Mouse (Mus musculus): ENCODE results near the gene Mroh3. TPM values are rescaled to one million over a fixed set of nuclear protein-coding genes. Genes with fewer than 3 reads are reported as not detected.

The Mroh3 gene
- polyA plus RNA-seq, 1 experiment from 2014 or later, result not detected

DNA sequence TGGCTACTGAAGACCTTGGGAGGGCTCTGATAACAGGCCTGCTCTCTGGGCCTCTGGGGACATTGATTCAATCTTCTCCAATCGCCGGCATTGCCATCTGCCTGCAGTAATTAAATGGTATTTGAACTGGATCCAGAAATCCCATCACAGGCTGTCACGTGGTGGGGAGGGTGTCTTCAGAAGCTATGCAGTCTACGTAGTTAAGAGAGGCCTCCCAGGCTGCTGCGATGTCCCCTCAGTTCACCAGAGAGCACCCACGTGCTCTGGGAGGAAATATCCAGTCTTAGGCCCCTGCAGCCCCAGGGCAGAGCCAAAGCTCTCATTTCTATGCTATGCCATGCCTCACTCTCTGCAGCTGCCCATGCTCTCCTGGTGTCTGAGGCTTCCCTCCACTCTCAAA lies 70.3 kb downstream of the Mroh3 start:
- no peak overlapping the region for H3K27ac ChIP-seq
- peak; percentile 48 for ATAC-seq (ENCODE audit: low FRiP score, low read depth)
- peak overlapping the region; percentile 29; the same call in 1 of the 2 replicates for H3K9ac ChIP-seq
- WGBS, result 30% methylated on average over 6 of the region's 6 CpGs
- H3K4me1 ChIP-seq, result peaks cover 73% of the 10 kb centered on the region
- H3K4me2 ChIP-seq (replicated peaks), result peak overlapping the region; percentile 15
- H3K9me3 ChIP-seq, result no peaks in the 10 kb centered on the region
- no peaks in the 10 kb centered on the region for H3K27me3 ChIP-seq (replicated peaks)
- no peak overlapping the region for H3K4me3 ChIP-seq
- peaks cover 21% of the 10 kb centered on the region for H3K36me3 ChIP-seq

DNA sequence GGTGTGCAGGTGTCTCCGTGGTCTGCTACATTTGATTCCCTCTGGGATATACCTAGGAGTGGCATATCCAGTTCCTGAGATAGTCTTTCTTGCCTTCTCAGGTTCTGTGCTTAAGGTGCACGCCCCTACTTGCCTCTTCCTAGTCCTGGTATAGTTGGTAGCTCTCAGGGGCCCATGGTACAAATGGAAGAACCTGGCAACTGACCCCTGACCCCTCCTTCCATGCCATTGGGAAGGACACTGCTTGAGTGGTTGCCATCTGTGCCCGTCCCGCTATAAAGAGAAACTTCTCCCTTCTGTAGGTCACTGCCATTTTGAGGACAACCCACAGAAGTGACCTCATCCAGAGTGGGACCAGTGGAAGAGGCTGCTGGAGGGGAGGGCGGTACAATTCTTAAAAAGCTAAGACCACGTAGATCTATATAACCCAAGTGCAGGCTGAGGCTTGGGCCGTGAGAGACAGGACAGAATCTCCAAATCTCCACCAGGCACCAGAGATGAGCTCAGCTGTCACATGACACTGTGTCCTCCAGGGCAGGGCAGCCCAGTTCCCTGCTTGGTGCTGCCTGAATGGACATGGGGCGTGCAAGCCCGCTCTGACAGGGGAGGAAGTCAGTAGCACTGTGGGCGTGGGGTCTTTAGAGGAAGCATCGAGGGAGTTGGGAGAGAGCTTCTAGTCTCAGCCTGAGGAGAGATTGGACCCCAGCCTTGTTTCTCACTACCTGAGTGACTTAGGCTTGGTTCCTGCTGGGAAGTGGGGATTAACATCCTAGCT lies 71.3 kb downstream of the Mroh3 start:
- H3K4me2 ChIP-seq (replicated peaks), result 0 out of 2 replicates have a peak overlapping the region, but pooled peaks have one; percentile 7
- WGBS, result 93% methylated on average over 11 of the region's 11 CpGs
- no peaks in the 10 kb centered on the region for H3K27me3 ChIP-seq (replicated peaks)
- no peak overlapping the region for H3K9ac ChIP-seq
- no peak overlapping the region for H3K27ac ChIP-seq
- ATAC-seq (ENCODE audit: low FRiP score, low read depth), result no peak
- peaks cover 83% of the 10 kb centered on the region for H3K4me1 ChIP-seq
- no peaks in the 10 kb centered on the region for H3K9me3 ChIP-seq
- H3K36me3 ChIP-seq, result peaks cover 12% of the 10 kb centered on the region
- H3K4me3 ChIP-seq, result no peak overlapping the region

DNA sequence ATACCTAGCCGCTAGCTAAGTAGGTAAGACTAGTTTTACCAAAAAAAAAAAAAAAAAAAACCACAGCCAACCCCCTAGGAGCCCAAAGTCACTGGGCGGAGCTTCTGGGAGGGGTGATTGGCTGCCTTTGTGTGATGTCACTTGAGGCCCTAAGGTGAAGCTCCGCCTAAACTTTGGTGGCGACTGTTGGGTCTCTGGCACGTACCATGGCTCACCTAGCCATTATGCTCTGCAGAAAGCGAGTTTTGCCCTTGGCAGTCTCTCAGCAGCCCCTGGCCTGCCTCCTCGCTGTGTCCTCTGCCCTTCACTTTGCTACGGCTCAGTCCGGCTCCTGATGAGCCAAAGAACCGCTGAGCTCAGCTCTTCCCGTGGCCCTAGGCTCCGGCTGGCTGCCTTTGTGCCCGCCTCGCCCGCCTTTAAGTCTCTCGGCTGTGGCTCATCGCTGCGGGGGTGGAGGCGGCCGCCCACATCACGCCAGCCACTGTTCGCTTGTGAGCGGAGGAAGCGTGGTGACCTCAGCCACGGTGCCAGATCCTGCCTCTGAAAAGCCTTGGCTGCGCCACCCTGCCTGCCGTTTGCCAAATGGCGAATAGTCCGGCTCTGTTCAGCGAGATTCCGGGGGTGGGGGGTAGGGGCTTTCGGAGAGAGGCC lies 72.5 kb downstream of the Mroh3 start:
- Histone ChIP-seq H3K4me3 (peak overlapping the region; percentile 33), H3K36me3 (peaks cover 6% of the 10 kb centered on the region), H3K9ac (peak overlapping the region; percentile 53), H3K27me3 (replicated peaks) (no peaks in the 10 kb centered on the region), H3K9me3 (no peaks in the 10 kb centered on the region), H3K27ac (no peak overlapping the region; the same call in 1 of the 2 replicates), H3K4me2 (replicated peaks) (peak overlapping the region; percentile 75), H3K4me1 (peaks cover 95% of the 10 kb centered on the region)
- 1% methylated on average over 32 of the region's 32 CpGs for WGBS
- peak; percentile 4; the same call in 1 of the 2 replicates for ATAC-seq (ENCODE audit: low FRiP score, low read depth)

DNA sequence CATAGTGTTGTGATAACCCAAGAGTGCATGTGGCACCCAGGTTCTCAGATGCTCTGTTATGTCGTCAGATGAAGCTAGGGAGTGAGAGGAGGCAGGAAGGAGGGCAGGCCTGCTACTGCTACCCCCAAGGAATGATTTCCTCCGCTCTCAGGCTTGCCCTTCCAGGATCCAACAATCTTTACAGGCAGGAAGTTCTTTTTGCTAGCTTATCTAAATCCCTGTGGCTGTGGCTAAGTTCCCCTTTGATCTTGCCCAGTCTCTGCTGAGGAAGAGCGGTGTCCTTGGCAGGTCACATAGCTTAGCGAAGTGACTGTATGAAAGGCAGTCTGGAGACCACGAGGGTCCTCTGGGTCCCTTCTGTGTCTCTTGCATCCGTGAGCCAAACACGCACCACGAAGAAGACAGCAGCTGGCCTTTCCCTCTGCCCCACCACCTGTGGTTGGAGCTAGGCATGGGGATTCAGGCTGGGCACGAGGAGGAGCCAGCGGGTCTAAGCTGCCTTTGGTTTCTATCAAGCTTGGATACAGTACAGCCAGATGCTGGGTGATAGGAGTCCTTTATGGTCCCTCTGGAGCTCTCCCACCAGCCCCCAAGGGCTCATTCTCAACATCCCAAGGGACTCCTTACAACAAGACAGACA lies 74.3 kb downstream of the Mroh3 start:
- Histone ChIP-seq H3K36me3 (no peaks in the 10 kb centered on the region), H3K4me3 (no peak overlapping the region), H3K4me2 (replicated peaks) (peak overlapping the region; percentile 75), H3K27ac (no peak overlapping the region), H3K27me3 (replicated peaks) (no peaks in the 10 kb centered on the region; the same call in 1 of the 2 replicates), H3K9ac (0 out of 2 replicates have a peak overlapping the region, but pooled peaks have one; percentile 6), H3K9me3 (no peaks in the 10 kb centered on the region), H3K4me1 (peaks cover 99% of the 10 kb centered on the region)
- no peak for ATAC-seq (ENCODE audit: low FRiP score, low read depth)
- 44% methylated on average over 10 of the region's 10 CpGs for WGBS

DNA sequence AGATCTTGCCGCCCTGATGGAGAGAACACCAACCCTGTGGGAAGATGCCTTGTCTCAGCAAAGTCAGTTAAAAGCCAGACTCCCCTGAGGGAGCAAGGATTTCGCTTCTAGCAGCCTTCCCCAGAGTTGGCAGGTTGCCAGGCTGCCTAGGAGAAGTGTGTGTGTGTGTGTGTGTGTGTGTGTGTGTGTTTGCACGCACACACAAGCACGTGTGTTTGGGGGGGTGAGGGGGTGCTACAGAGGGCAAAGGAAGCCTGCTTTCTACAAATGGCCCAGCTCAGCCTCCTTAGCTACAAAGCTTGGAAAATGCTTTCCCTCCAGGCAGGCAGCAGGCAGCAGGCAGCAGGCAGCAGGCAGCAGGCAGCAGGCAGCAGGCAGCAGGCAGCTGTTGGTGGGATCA lies 75.1 kb downstream of the Mroh3 start:
- peak overlapping the region; percentile 75 for H3K4me2 ChIP-seq (replicated peaks)

DNA sequence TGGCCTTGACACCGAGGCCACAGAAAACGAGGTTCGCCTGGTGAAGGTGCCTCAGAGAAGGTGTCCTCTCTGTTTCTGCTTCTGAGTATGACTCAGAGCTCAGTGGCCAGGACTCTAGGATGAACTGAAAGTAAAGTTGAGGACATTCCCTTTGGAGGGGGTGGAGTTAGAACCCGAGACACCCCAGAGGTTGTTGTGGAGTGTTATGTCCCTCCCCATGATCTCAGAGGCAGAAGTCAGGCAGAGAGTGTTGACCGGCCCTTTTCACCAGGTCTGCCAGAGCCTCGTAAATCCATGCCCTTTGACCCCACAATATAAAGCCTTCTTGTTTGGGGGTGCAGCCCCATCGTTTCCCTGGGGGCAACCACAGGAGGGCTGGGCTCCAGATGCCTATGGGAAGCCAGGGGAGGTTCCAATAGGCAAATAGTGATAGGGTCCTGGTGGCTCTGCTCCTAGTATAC lies 75.5 kb downstream of the Mroh3 start:
- H3K4me1 ChIP-seq, result peaks cover 95% of the 10 kb centered on the region
- no peak for ATAC-seq (ENCODE audit: low FRiP score, low read depth)
- 27% methylated on average over 7 of the region's 7 CpGs for WGBS
- no peak overlapping the region for H3K9ac ChIP-seq
- H3K27me3 ChIP-seq (replicated peaks), result no peaks in the 10 kb centered on the region; the same call in 1 of the 2 replicates
- peak overlapping the region; percentile 75 for H3K4me2 ChIP-seq (replicated peaks)
- 0 out of 2 replicates have a peak overlapping the region, but pooled peaks have one; percentile 1 for H3K27ac ChIP-seq
- H3K9me3 ChIP-seq, result no peaks in the 10 kb centered on the region
- H3K4me3 ChIP-seq, result no peak overlapping the region
- no peaks in the 10 kb centered on the region for H3K36me3 ChIP-seq

More for the DNA sequence above, 75.1 kb downstream of the Mroh3 start:
- no peak overlapping the region for H3K4me3 ChIP-seq
- peaks cover 98% of the 10 kb centered on the region for H3K4me1 ChIP-seq
- 5% methylated on average over 4 of the region's 4 CpGs for WGBS
- 0 out of 2 replicates have a peak overlapping the region, but pooled peaks have one; percentile 39 for H3K27ac ChIP-seq
- H3K9me3 ChIP-seq, result no peaks in the 10 kb centered on the region
- no peaks in the 10 kb centered on the region; the same call in 1 of the 2 replicates for H3K27me3 ChIP-seq (replicated peaks)
- no peaks in the 10 kb centered on the region for H3K36me3 ChIP-seq
- 0 out of 2 replicates have a peak, but pooled peaks have one; percentile 1 for ATAC-seq (ENCODE audit: low FRiP score, low read depth)
- H3K9ac ChIP-seq, result 0 out of 2 replicates have a peak overlapping the region, but pooled peaks have one; percentile 6

DNA sequence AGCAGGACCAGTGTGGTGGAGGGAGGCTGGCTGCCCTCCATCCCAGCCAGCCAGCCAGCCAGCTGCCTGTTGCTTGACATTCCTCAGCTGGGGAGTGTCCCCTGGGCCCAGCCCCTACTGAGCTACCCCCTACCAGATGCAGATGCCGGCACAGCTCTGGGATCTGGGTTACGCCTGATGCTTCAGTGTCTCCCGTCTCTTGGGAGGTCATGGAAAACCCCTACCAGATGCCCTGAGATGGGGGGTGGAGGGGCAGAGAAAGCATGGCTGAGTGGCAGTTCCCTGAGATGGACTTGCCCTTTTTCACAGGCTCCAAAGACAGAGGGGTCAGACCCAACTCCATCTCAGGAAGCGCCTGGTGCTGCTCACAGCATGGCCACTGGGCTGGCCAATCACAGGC lies 76.1 kb downstream of the Mroh3 start:
- Histone ChIP-seq H3K4me1 (peaks cover 93% of the 10 kb centered on the region), H3K9ac (no peak overlapping the region), H3K27ac (no peak overlapping the region), H3K9me3 (no peaks in the 10 kb centered on the region), H3K4me3 (no peak overlapping the region), H3K4me2 (replicated peaks) (peak overlapping the region; percentile 75), H3K36me3 (no peaks in the 10 kb centered on the region), H3K27me3 (replicated peaks) (no peaks in the 10 kb centered on the region; the same call in 1 of the 2 replicates)
- ATAC-seq (ENCODE audit: low FRiP score, low read depth), result no peak
- 42% methylated on average over 4 of the region's 4 CpGs for WGBS

DNA sequence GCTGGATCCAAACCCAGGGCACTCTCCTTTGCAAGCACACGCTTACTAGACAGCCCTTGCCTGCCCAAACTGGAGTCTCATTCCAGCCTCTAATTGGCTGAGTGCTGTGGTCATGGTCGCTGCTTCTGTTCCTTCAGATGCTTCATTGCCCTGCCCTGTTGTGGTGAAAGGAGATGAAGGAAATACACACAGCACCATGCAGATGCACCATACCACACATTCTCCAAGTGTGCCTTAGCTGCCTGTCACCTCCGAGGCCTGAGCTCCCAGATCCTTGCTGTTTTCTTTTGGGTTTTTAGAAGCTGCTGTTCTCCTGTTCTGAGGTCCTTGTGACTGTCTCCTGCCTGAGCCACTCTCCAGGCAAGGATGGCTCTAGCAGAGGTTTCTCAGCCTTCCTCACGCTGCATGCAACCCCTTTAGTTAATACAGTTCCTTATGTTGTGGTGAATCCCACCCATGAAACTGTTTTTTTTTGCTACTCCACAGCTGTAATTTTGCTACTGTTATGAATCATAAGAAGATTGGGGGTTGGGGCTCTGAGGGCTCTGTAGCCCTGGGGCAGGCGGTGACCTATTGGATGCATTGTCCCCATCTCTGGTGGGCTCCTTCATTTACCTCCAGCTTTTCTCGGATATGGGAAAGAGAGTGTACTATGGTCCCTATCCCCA lies 76.7 kb downstream of the Mroh3 start:
- Histone ChIP-seq H3K27ac (no peak overlapping the region), H3K9ac (no peak overlapping the region)
- ATAC-seq (ENCODE audit: low FRiP score, low read depth), result no peak

DNA sequence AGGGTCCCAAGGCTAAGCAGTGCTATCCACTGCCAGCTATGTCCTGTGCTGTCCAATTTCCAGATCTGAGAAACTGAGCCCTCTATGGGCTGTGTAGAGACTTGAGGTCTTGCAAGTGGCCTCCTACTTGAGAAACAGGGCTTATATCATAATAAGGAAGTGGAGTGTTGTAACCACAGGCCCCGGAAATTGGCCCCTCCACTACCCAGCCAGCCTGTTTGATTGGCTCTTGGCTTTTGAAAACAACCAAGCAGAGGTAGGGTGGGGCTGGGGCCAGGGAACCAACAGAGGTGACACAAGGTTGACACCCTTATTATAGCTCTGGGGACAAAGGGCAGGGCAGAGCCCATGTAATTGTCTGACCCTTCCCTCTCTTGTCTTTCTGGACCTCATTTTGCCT lies 77.6 kb downstream of the Mroh3 start:
- Histone ChIP-seq H3K4me3 (no peak overlapping the region), H3K36me3 (no peaks in the 10 kb centered on the region), H3K9ac (no peak overlapping the region), H3K27ac (no peak overlapping the region), H3K9me3 (no peaks in the 10 kb centered on the region), H3K4me1 (peaks cover 88% of the 10 kb centered on the region), H3K4me2 (replicated peaks) (peak overlapping the region; percentile 75), H3K27me3 (replicated peaks) (no peaks in the 10 kb centered on the region; the same call in 1 of the 2 replicates)
- no peak for ATAC-seq (ENCODE audit: low FRiP score, low read depth)
- WGBS, result 31% methylated on average over 1 of the region's 1 CpGs

More for the DNA sequence above, 76.7 kb downstream of the Mroh3 start:
- Histone ChIP-seq H3K36me3 (no peaks in the 10 kb centered on the region), H3K27me3 (replicated peaks) (no peaks in the 10 kb centered on the region; the same call in 1 of the 2 replicates), H3K4me3 (no peak overlapping the region), H3K4me1 (peaks cover 88% of the 10 kb centered on the region), H3K4me2 (replicated peaks) (peak overlapping the region; percentile 75), H3K9me3 (no peaks in the 10 kb centered on the region)
- WGBS, result 66% methylated on average over 6 of the region's 6 CpGs

DNA sequence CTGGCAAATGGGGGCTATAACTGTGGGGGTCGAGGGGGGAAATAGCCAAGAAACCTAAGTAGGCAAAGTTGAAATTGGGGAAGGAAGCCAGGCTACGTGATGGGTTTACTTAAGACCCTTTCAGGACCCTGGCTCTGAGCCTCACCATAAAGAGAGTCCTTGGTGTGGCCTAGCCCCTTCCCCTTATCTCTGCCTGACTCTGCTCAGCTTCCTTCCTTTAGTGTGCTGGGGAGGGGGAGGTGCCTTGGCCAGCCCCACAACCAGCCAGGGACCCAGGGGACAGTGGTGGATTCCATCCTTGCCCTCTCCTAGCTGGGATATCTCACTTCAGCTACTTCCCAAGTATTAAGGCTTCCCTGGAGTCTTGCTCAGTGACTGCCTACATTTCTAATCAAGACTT lies 78.1 kb downstream of the Mroh3 start:
- Histone ChIP-seq H3K27ac (no peak overlapping the region), H3K4me1 (peaks cover 86% of the 10 kb centered on the region), H3K9ac (0 out of 2 replicates have a peak overlapping the region, but pooled peaks have one; percentile 86), H3K9me3 (no peaks in the 10 kb centered on the region), H3K4me2 (replicated peaks) (peak overlapping the region; percentile 75), H3K36me3 (no peaks in the 10 kb centered on the region), H3K4me3 (peak overlapping the region; percentile 79), H3K27me3 (replicated peaks) (no peaks in the 10 kb centered on the region; the same call in 1 of the 2 replicates)
- 59% methylated on average over 2 of the region's 2 CpGs for WGBS
- ATAC-seq (ENCODE audit: low FRiP score, low read depth), result no peak

DNA sequence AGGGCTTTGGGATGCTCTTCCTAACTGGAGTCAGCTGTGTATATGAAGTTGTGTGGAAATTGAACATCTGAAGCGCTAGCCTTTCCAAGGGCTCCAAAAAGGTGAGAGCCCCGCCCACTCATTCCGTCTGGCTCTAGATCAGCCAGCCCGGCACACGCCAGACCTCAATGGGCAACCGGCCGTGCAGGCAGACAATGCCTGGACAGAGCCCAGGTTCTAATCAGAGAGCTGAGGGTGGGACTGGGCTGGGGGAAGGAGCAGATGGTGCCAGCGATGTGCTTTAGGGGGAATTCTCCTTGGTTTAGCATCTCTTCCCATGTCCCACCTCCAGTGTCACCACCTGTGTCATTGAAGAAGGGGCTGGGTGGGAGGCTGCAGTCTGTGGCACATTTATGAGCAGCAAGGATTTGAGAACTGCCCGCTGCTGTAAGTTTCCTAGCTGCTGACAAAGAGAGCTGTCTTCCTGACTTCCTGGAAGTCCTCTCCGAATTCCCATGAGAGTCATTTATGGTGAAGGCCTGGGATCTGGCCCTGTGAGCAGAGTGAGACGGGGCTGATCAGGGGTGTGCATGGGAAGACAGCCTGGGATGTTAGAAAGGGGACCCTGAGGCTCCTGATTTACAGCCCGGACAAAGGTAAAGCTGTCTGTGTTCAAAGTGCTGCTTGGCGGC lies 78.9 kb downstream of the Mroh3 start:
- no peaks in the 10 kb centered on the region; the same call in 1 of the 2 replicates for H3K27me3 ChIP-seq (replicated peaks)
- H3K27ac ChIP-seq, result no peak overlapping the region
- no peaks in the 10 kb centered on the region for H3K36me3 ChIP-seq
- H3K9ac ChIP-seq, result peak overlapping the region; percentile 86
- 29% methylated on average over 13 of the region's 13 CpGs for WGBS
- H3K4me2 ChIP-seq (replicated peaks), result peak overlapping the region; percentile 75
- H3K4me3 ChIP-seq, result peak overlapping the region; percentile 79
- H3K4me1 ChIP-seq, result peaks cover 84% of the 10 kb centered on the region
- H3K9me3 ChIP-seq, result no peaks in the 10 kb centered on the region
- ATAC-seq (ENCODE audit: low FRiP score, low read depth), result no peak

Measured in neural tube, embryonic 12.5 days (tissue).